8 mouse cellular contexts compared by ENCODE assay signal in the genomic region with DNA sequence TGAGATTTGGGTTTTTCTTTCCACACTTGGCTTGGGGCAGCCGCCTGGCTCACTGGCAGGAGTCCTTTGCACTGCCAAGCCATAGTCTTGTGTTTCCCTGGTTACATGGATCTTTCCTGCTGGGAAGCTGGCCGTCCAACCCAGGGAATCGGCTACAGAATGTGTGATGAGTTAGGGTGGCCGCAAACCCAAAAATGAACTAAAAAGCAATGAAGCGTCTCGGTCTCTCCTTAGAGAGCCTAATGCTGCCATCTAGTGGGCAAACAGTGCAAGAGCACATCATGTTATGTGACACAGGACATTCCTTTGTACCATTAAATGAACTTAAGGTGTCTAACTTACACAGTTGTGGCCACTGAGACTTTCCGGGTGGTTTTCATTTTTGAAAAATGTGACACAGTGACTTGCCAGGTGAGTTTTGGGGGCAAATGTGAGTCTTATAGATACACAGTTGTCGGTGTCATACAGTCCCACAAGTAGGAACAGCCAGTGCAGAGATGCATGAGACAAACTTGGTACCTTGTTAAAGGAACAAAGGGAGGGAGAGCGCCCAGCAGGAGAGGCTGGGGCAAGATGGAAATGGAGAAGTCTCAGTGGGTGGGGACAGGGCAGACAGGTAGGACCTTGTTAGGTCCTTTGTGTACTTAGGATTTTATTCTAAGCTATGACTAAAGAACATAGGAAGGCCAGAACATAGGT.
DNase-seq lines count a peak whose midpoint lies in the region; ATAC-seq lines count a peak whose summit lies in the region.

No protein-coding gene starts in this region.

- WGBS in heart, embryonic 11.5 days (ENCODE audit: insufficient replicate concordance), result 38% methylated on average over 9 of the region's 9 CpGs
- WGBS in intestine, embryonic 15.5 days, result 37% methylated on average over 9 of the region's 9 CpGs
- WGBS in midbrain, embryonic 12.5 days, result 27% methylated on average over 9 of the region's 9 CpGs

- H3K9ac ChIP-seq in heart, embryonic 11.5 days (ENCODE audit: low read depth, low read length), result no peak overlapping the region
- H3K9ac ChIP-seq in intestine, embryonic 15.5 days, result no peak overlapping the region
- H3K9ac ChIP-seq in midbrain, embryonic 12.5 days (replicated peaks), result no peak overlapping the region

- H3K4me1 ChIP-seq in heart, embryonic 11.5 days (ENCODE audit: control insufficient read depth, insufficient read depth, low read length), result 0 out of 2 replicates have a peak, but pooled peaks cover 2% of the 10 kb centered on the region
- H3K4me1 ChIP-seq in intestine, embryonic 15.5 days (replicated peaks), result no peaks in the 10 kb centered on the region
- peaks cover 4% of the 10 kb centered on the region; the same call in 1 of the 2 replicates for H3K4me1 ChIP-seq in midbrain, embryonic 12.5 days

- no peaks in the 10 kb centered on the region for H3K9me3 ChIP-seq in heart, embryonic 11.5 days (replicated peaks; ENCODE audit: control insufficient read depth, low read length)
- no peaks in the 10 kb centered on the region for H3K9me3 ChIP-seq in intestine, embryonic 15.5 days
- H3K9me3 ChIP-seq in midbrain, embryonic 12.5 days, result no peaks in the 10 kb centered on the region

- DNase-seq in heart, adult 18-20 months, result peak; percentile 62 to 83
- DNase-seq in cerebellum, postnatal 4 days (ENCODE audit: low spot score in 2 of 2), result peak; percentile 56 to 83
- peak; percentile 71 for DNase-seq in gastrocnemius, adult 18-20 months (ENCODE audit: low spot score)
- peak; percentile 55 to 84 for DNase-seq in left cerebral cortex, adult 9 months (ENCODE audit: low spot score in 2 of 2)
- peak; percentile 69 for DNase-seq in right cerebral cortex, postnatal 4 days

- no peak overlapping the region for H3K4me2 ChIP-seq in heart, embryonic 11.5 days
- H3K4me2 ChIP-seq in intestine, embryonic 15.5 days (replicated peaks), result no peak overlapping the region
- peak overlapping the region; percentile 28; the same call in 1 of the 2 replicates for H3K4me2 ChIP-seq in midbrain, embryonic 12.5 days (replicated peaks)

- H3K4me3 ChIP-seq in heart, embryonic 11.5 days (ENCODE audit: low read depth, low read length), result no peak overlapping the region
- no peak overlapping the region for H3K4me3 ChIP-seq in intestine, embryonic 15.5 days (replicated peaks)
- no peak overlapping the region for H3K4me3 ChIP-seq in midbrain, embryonic 12.5 days

- no peak overlapping the region for H3K27ac ChIP-seq in heart, embryonic 11.5 days (ENCODE audit: low read depth, low read length)
- H3K27ac ChIP-seq in intestine, embryonic 15.5 days, result no peak overlapping the region
- no peak overlapping the region for H3K27ac ChIP-seq in midbrain, embryonic 12.5 days (replicated peaks)

- H3K36me3 ChIP-seq in heart, embryonic 11.5 days (ENCODE audit: control insufficient read depth, insufficient read depth, low read length), result peaks cover 7% of the 10 kb centered on the region; the same call in 1 of the 2 replicates
- peaks cover 7% of the 10 kb centered on the region for H3K36me3 ChIP-seq in intestine, embryonic 15.5 days
- H3K36me3 ChIP-seq in midbrain, embryonic 12.5 days, result peaks cover 10% of the 10 kb centered on the region; the same call in 1 of the 2 replicates

- H3K27me3 ChIP-seq in heart, embryonic 11.5 days (ENCODE audit: control insufficient read depth, insufficient read depth, low read length), result no peaks in the 10 kb centered on the region
- H3K27me3 ChIP-seq in intestine, embryonic 15.5 days (replicated peaks), result no peaks in the 10 kb centered on the region
- no peaks in the 10 kb centered on the region for H3K27me3 ChIP-seq in midbrain, embryonic 12.5 days

- ATAC-seq in heart, embryonic 11.5 days (replicated peaks; ENCODE audit: insufficient number of reproducible peaks, low FRiP score, low TSS enrichment), result no peak
- ATAC-seq in intestine, embryonic 15.5 days, result 0 out of 2 replicates have a peak, but pooled peaks have one; percentile 45
- ATAC-seq in midbrain, embryonic 12.5 days (ENCODE audit: low FRiP score, low read depth), result peak; percentile 52
